In genomic region chr2:152674148-152674547, GRCm38 (mm10) we compare ENCODE assay signal across 23 mouse cellular contexts. TPM values are rescaled to one million over a fixed set of nuclear protein-coding genes. Genes with fewer than 3 reads are reported as not detected.
DNase-seq lines count a peak whose midpoint lies in the region; ATAC-seq and TF ChIP-seq lines count a peak whose summit lies in the region.
"Had no signal": no experiment of that assay in that cellular context is flagged by ENCODE, and none has a peak within 500 bp of the region (broad histone marks: within the 10 kb centered on the region; RNA-seq: fewer than 3 reads in every experiment).

No protein-coding gene starts in this region.

- H3K4me2 ChIP-seq in embryonic facial prominence, embryonic 15.5 days (replicated peaks): no peak overlapping the region
- H3K4me2 ChIP-seq in limb, embryonic 15.5 days: no peak overlapping the region
- H3K4me2 ChIP-seq: forebrain, embryonic 15.5 days; midbrain, embryonic 12.5 days had no signal

- DNase-seq in heart, adult 11 months: peak; percentile 91
- DNase-seq in heart, postnatal 10 days: no peak
- DNase-seq in left cerebral cortex, adult 2 months (ENCODE audit: extremely low spot score in 1 of 2, low spot score in 2 of 2): no peak
- no peak for DNase-seq in left cerebral cortex, adult 8-10 months (ENCODE audit: low spot score in 2 of 2)
- DNase-seq in thymus, adult 18-20 months: no peak
- DNase-seq: adrenal gland, postnatal 25 days; B cell, adult 2 months; cerebellum, adult 2 months; kidney, adult 8-10 months; kidney, postnatal 36 days; left cerebral cortex, postnatal 4 days; lung, postnatal 14 days; retina, postnatal 1 day had no signal

- H3K4me3 ChIP-seq in left cerebral cortex, adult 2 months: no peak overlapping the region
- H3K4me3 ChIP-seq in embryonic facial prominence, embryonic 15.5 days (replicated peaks): no peak overlapping the region
- H3K4me3 ChIP-seq in limb, embryonic 15.5 days: no peak overlapping the region
- H3K4me3 ChIP-seq: erythroblast, embryonic 14.5 days; forebrain, embryonic 15.5 days; midbrain, embryonic 12.5 days had no signal

- no peak overlapping the region for H3K9ac ChIP-seq in embryonic facial prominence, embryonic 15.5 days
- no peak overlapping the region for H3K9ac ChIP-seq in limb, embryonic 15.5 days
- H3K9ac ChIP-seq: forebrain, embryonic 15.5 days; midbrain, embryonic 12.5 days had no signal

- H3K36me3 ChIP-seq in embryonic facial prominence, embryonic 15.5 days: peaks cover 49% of the 10 kb centered on the region
- H3K36me3 ChIP-seq in limb, embryonic 15.5 days: peaks cover 55% of the 10 kb centered on the region

- H3K27me3 ChIP-seq in embryonic facial prominence, embryonic 15.5 days: no peaks in the 10 kb centered on the region
- no peaks in the 10 kb centered on the region for H3K27me3 ChIP-seq in limb, embryonic 15.5 days
- H3K27me3 ChIP-seq: forebrain, embryonic 15.5 days; midbrain, embryonic 12.5 days had no signal

- WGBS in embryonic facial prominence, embryonic 15.5 days: 74% methylated on average over 11 of the region's 11 CpGs
- 72% methylated on average over 11 of the region's 11 CpGs for WGBS in limb, embryonic 15.5 days

- no peaks in the 10 kb centered on the region for H3K9me3 ChIP-seq in embryonic facial prominence, embryonic 15.5 days (replicated peaks)
- no peaks in the 10 kb centered on the region for H3K9me3 ChIP-seq in limb, embryonic 15.5 days
- H3K9me3 ChIP-seq: forebrain, embryonic 15.5 days; midbrain, embryonic 12.5 days had no signal

- no peak for TF ChIP-seq CTCF in left cerebral cortex, adult 2 months (IDR thresholded peaks at IDR 0.05)

- ATAC-seq in embryonic facial prominence, embryonic 15.5 days (ENCODE audit: insufficient number of reproducible peaks, low FRiP score, low TSS enrichment, low read depth): no peak
- ATAC-seq in limb, embryonic 15.5 days (ENCODE audit: insufficient number of reproducible peaks, low FRiP score, low TSS enrichment, low read depth): no peak
- ATAC-seq in megakaryocyte progenitor cell, adult 5-6 weeks (replicated peaks; ENCODE audit: poor library complexity): no peak
- ATAC-seq: forebrain, embryonic 15.5 days; hindbrain, embryonic 16.5 days had no signal

- intact Hi-C loops in heart, postnatal 10 days (cut with DNase I): no loop called here
- intact Hi-C loops in left cerebral cortex, adult 2 months (cut with DNase I): loop anchor here (5.0 kb wide), 2 partner anchors 277 to 447 kb away; partner anchors contain the start of genes Csnk2a1 and Sox12

- H3K27ac ChIP-seq in left cerebral cortex, adult 2 months: 0 out of 2 replicates have a peak overlapping the region, but pooled peaks have one; percentile 8
- H3K27ac ChIP-seq in embryonic facial prominence, embryonic 15.5 days (replicated peaks): 0 out of 2 replicates have a peak overlapping the region, but pooled peaks have one; percentile 3
- peak overlapping the region; percentile 35; the same call in 1 of the 2 replicates for H3K27ac ChIP-seq in limb, embryonic 15.5 days
- H3K27ac ChIP-seq: forebrain, embryonic 15.5 days; midbrain, embryonic 12.5 days had no signal

- peaks cover 56% of the 10 kb centered on the region for H3K4me1 ChIP-seq in embryonic facial prominence, embryonic 15.5 days
- peaks cover 62% of the 10 kb centered on the region for H3K4me1 ChIP-seq in limb, embryonic 15.5 days

RNA-seq across cellular contexts. Expression of gene H13, which starts 4.9 kb away (rescaled TPM):
- total RNA-seq in heart, postnatal 10 days (2021): 10 to 100 TPM; 47.6 to 51.4 TPM
- total RNA-seq in left cerebral cortex, adult 2 months (2021): 10 to 100 TPM; 77.2 to 82.2 TPM
- 10 to 100 TPM; 59.6 to 78.5 (median 71.8) TPM for total RNA-seq in left cerebral cortex, adult 8-10 months (2022)
- polyA plus RNA-seq in embryonic facial prominence, embryonic 15.5 days (2015; fragmentation: Nextera tagmentation; extraction: Ambion mirVana): 130 and 137 TPM in 2 replicates
- 143 and 150 TPM in 2 replicates for polyA plus RNA-seq in limb, embryonic 15.5 days (2015; fragmentation: Nextera tagmentation; extraction: Ambion mirVana)
- 169 and 177 TPM in 2 replicates for total RNA-seq in megakaryocyte progenitor cell, adult 5-6 weeks (2015)
- 126 and 128 TPM in 2 replicates for total RNA-seq in megakaryocyte progenitor cell, adult 5-6 weeks (2017)

RNA-seq across cellular contexts. Expression of gene Mcts2, which starts 12.7 kb away (rescaled TPM):
- 10 to 100 TPM; 17.8 to 19.1 TPM for total RNA-seq in heart, postnatal 10 days (2021)
- 10 to 100 TPM; 17.6 to 19.8 TPM for total RNA-seq in left cerebral cortex, adult 2 months (2021)
- total RNA-seq in left cerebral cortex, adult 8-10 months (2022): 10 to 100 TPM; 15.5 to 18.6 (median 18.2) TPM
- polyA plus RNA-seq in embryonic facial prominence, embryonic 15.5 days (2015; fragmentation: Nextera tagmentation; extraction: Ambion mirVana): 24.7 and 27.3 TPM in 2 replicates
- polyA plus RNA-seq in limb, embryonic 15.5 days (2015; fragmentation: Nextera tagmentation; extraction: Ambion mirVana): 22.0 and 24.2 TPM in 2 replicates
- total RNA-seq in megakaryocyte progenitor cell, adult 5-6 weeks (2015): 8.7 and 12.3 TPM in 2 replicates
- 6.1 and 11.0 TPM in 2 replicates for total RNA-seq in megakaryocyte progenitor cell, adult 5-6 weeks (2017)

RNA-seq across cellular contexts. Expression of gene Rem1, which starts 47.4 kb away (rescaled TPM):
- 10 to 100 TPM; 12.9 to 15.3 TPM for total RNA-seq in heart, postnatal 10 days (2021)
- total RNA-seq in left cerebral cortex, adult 2 months (2021): under 1 TPM; 0.65 to 0.68 TPM
- total RNA-seq in left cerebral cortex, adult 8-10 months (2022): 1 to 10 TPM in 2 of 4 experiments, under 1 TPM in 2; 0.87 to 1.6 (median 1.1) TPM
- polyA plus RNA-seq in embryonic facial prominence, embryonic 15.5 days (2015; fragmentation: Nextera tagmentation; extraction: Ambion mirVana): 5.0 and 5.3 TPM in 2 replicates
- 5.2 and 7.4 TPM in 2 replicates for polyA plus RNA-seq in limb, embryonic 15.5 days (2015; fragmentation: Nextera tagmentation; extraction: Ambion mirVana)
- total RNA-seq in megakaryocyte progenitor cell, adult 5-6 weeks (2015): 1.2 TPM in 1 of 2 replicates, not detected in the other
- 0.10 and 0.87 TPM in 2 replicates for total RNA-seq in megakaryocyte progenitor cell, adult 5-6 weeks (2017)
- polyA plus RNA-seq: erythroblast, embryonic 14.5 days; midbrain, embryonic 12.5 days had no signal

RNA-seq across cellular contexts. Expression of gene Defb25, which starts 51.3 kb away (rescaled TPM):
- not detected for total RNA-seq in heart, postnatal 10 days (2021)
- not detected for total RNA-seq in left cerebral cortex, adult 2 months (2021)
- total RNA-seq in left cerebral cortex, adult 8-10 months (2022): not detected
- 1.5 and 3.4 TPM in 2 replicates for polyA plus RNA-seq in embryonic facial prominence, embryonic 15.5 days (2015; fragmentation: Nextera tagmentation; extraction: Ambion mirVana)
- 0.92 and 1.1 TPM in 2 replicates for polyA plus RNA-seq in limb, embryonic 15.5 days (2015; fragmentation: Nextera tagmentation; extraction: Ambion mirVana)
- total RNA-seq in megakaryocyte progenitor cell, adult 5-6 weeks (2015): not detected in 2 replicates
- not detected in 2 replicates for total RNA-seq in megakaryocyte progenitor cell, adult 5-6 weeks (2017)
- total RNA-seq: layer of hippocampus, postnatal 25 days; left cerebral cortex, postnatal 4 days; neutrophil, adult 5-6 weeks had no signal
- polyA plus RNA-seq: cerebellum, adult 2 months; erythroblast, embryonic 14.5 days; forebrain, embryonic 15.5 days; hindbrain, embryonic 16.5 days; liver, embryonic 16.5 days; midbrain, embryonic 12.5 days had no signal

Comparison
In these comparisons a context has a peak if more than half of its experiments do, and no peak if none do; other contexts are left out.
1. RNA of gene Rem1, which starts 47.4 kb away (total RNA-seq): 12.9 to 15.3 TPM in heart, postnatal 10 days; 0.87 to 1.6 TPM in left cerebral cortex, adult 8-10 months, 0.10 to 1.2 TPM in megakaryocyte progenitor cell, adult 5-6 weeks and 0.65 to 0.68 TPM in left cerebral cortex, adult 2 months; every median in the first group is over 4 times any median in the second.
2. Peak in every context shown above with its lines, with median percentiles within 50 percentile points of each other: H3K27ac ChIP-seq.